Mouse (Mus musculus) E14TG2a.4 (cell line): Measurements from ENCODE around the gene Pxn.

Experiments used
- CTCF ChIP-seq: conservative IDR thresholded peaks from 2 replicates; pipeline ENCODE4 v1.5.1; 2014; ENCODE audit warnings: low read length
- NANOG ChIP-seq: IDR thresholded peaks from 2 replicates; pipeline ENCODE4 v1.6.1; 2014; ENCODE audit warnings: borderline replicate concordance, low read length, mixed read lengths

DNA sequence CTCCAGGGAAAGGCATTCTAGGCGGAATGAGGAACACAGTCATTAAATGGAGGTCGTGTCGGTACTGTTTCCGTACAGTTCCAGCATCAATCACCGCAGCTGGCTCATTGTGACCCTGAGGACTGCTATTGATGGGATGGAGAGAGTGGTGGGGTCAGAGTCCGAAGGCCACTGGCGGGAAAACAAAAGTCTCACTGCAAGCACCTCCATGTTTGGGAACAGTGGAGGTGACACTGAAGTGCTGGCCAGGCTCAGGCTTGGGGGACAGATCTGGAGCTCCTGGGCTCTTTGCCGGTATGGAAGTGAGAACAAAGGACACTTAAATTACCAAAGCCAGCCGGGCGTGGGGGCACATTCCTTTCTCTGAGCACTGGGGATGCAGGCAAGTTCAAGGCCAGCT lies 62.2 kb downstream of the Pxn start:
- TF ChIP-seq CTCF (no peak), NANOG (no peak)
